Mouse (Mus musculus) G1E (cell line): ENCODE results near the gene Fam149b. TPM values are rescaled to one million over a fixed set of nuclear protein-coding genes. Genes with fewer than 3 reads are reported as not detected.
A peak's percentile ranks its signal among the peaks of the same experiment; 100 is the strongest.

Source experiments
- ATAC-seq: 2 replicates; pipeline ENCODE4 v1.8.0; 2016; ENCODE audit warnings: mild to moderate bottlenecking; ENCODE audit not compliant: insufficient number of reproducible peaks, poor library complexity, low FRiP score, severe bottlenecking; ENCODE audit errors: extremely low read depth
- DNase-seq: peaks from one replicate; pipeline ENCODE4 v3.0.0; 2012; ENCODE audit warnings: low spot score
- H3K27me3 ChIP-seq: 2 replicates; pipeline ENCODE4 v1.6.1; 2012; ENCODE audit warnings: mild to moderate bottlenecking, low read length, inconsistent platforms; ENCODE audit not compliant: insufficient read depth
- H3K36me3 ChIP-seq: replicated peaks from 2 replicates; pipeline ENCODE3; 2012; ENCODE audit warnings: mild to moderate bottlenecking, inconsistent platforms
- H3K4me1 ChIP-seq: 2 replicates; pipeline ENCODE4 v1.6.1; 2012; ENCODE audit warnings: low read depth, low read length, inconsistent platforms, mixed read lengths; ENCODE audit not compliant: insufficient read depth
- H3K4me3 ChIP-seq: 2 replicates; pipeline ENCODE4 v1.5.1; 2012; ENCODE audit warnings: low read depth, mild to moderate bottlenecking, inconsistent platforms, low read length, moderate library complexity, mixed read lengths
- H3K9me3 ChIP-seq: replicated peaks from 2 replicates; pipeline ENCODE4 v1.6.1; 2012; ENCODE audit warnings: inconsistent platforms
- CTCF ChIP-seq: IDR thresholded peaks from 2 replicates; pipeline ENCODE4 v1.5.1; 2012; ENCODE audit warnings: low read depth, low read length, inconsistent platforms, mixed read lengths
- GATA1 ChIP-seq: IDR thresholded peaks from 2 replicates; pipeline ENCODE4 v1.6.1; 2012; ENCODE audit warnings: borderline replicate concordance, low read length, inconsistent platforms, mixed read lengths
- GATA2 ChIP-seq: IDR thresholded peaks from 2 replicates; pipeline ENCODE4 v1.6.1; 2012; ENCODE audit warnings: low read depth, low read length, inconsistent platforms, borderline replicate concordance
- POLR2AphosphoS5 ChIP-seq: IDR thresholded peaks from 2 replicates; pipeline ENCODE4 v1.6.1; 2012; ENCODE audit warnings: low read depth, low read length, inconsistent platforms; ENCODE audit not compliant: insufficient replicate concordance
- TAL1 ChIP-seq: conservative IDR thresholded peaks from 2 replicates; pipeline ENCODE4 v1.6.1; 2012; ENCODE audit warnings: low read depth, low read length, inconsistent platforms, mixed read lengths
- polyA plus RNA-seq: library from polyadenylated mRNA; stranded (reverse); fragments of >175 nt; gene quantifications from 2 replicates; pipeline ENCODE4 v1.2.3, GENCODE M21; 2012
- total RNA-seq, 2 experiments: library from RNA; stranded (forward) in 1 of 2; stranded (reverse) in 1 of 2; fragments of 200-1000 nt in 1 of 2; fragments of >200 nt in 1 of 2; fragmentation: Nextera tagmentation in 1 of 2; gene quantifications; 2 replicates each; pipeline ENCODE4 v1.2.3; 2014 to 2017

The Fam149b gene
- total and polyA plus RNA-seq, 3 experiments, result 12.2 to 38.5 (median 29.9) TPM

DNA sequence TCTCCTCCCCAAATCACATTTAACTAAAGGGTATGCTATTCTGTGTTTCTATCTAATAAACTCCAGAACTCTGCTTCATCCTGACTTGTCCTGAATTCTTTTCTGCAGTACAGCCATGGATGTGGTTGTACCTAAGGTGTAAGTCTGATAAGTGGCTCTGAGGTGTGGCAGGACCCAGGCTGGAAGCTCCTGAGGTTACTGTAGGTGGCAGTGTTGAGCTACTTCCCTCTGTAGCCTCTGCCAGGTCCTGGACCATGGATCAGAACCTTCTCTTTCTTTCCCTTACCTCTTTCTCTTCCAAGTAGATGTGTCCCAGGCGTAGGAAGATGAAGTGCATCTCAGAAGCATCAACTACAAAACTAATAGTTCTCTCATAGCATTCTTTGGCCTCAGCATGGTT lies 52.1 kb downstream of the Fam149b start:
- Histone ChIP-seq H3K4me1 (peaks cover 4% of the 10 kb centered on the region; the same call in 1 of the 2 replicates), H3K27me3 (peaks cover 4% of the 10 kb centered on the region; the same call in 1 of the 2 replicates), H3K4me3 (no peak overlapping the region), H3K36me3 (no peaks in the 10 kb centered on the region), H3K9me3 (no peaks in the 10 kb centered on the region)
- peak; percentile 28 for DNase-seq
- TF ChIP-seq GATA1 (no peak), CTCF (peak; percentile 31; the same call in 1 of the 2 replicates)
- ATAC-seq, result no peak; the same call in 1 of the 2 replicates

DNA sequence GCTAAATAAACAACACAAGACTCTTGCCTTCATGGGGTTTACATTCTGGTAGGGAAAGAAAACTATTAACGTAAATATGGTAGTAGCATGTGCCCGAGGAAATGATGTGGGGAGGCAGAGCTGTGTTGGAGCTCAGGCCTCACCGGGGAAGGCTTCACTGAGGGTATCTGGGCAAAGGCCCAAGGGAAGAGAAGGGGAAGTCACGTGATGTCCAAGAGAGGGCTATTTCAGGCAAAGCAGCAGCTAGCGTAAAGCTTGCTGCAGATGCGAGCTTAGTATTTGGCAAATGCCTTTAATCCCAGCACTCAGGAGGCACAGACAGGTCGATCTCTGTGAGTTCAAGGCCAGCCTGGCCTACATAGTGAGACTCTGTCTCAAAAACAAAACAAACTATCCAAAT lies 74.3 kb downstream of the Fam149b start:
- no peak overlapping the region for H3K4me3 ChIP-seq
- no peak for ATAC-seq

DNA sequence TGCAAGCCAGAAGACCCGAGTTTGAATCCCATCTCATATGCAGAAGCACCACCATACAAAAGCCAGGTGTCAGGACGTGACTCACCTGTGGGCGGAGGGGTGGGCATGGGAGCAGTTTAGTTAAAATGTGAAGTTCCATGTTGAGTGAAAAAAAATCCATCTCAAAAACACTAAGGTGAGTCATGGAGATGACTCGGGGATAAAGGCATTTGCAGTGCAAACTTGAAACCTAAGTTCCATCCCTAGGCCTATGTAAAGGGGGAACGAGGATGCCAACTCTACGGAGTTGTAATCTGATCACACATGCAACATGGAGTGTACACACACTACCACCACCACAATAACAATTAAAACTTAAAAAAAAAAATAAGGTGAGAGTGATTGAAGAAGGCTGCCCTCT lies 75.1 kb downstream of the Fam149b start:
- 0 out of 2 replicates have a peak, but pooled peaks cover 9% of the 10 kb centered on the region for H3K27me3 ChIP-seq
- no peak overlapping the region for H3K4me3 ChIP-seq
- H3K4me1 ChIP-seq, result no peaks in the 10 kb centered on the region
- no peak for ATAC-seq
- no peaks in the 10 kb centered on the region for H3K36me3 ChIP-seq
- TF ChIP-seq TAL1 (no peak), POLR2AphosphoS5 (no peak), CTCF (no peak), GATA2 (no peak), GATA1 (no peak)
- no peak for DNase-seq
- H3K9me3 ChIP-seq, result no peaks in the 10 kb centered on the region

More for the DNA sequence above, 74.3 kb downstream of the Fam149b start:
- no peaks in the 10 kb centered on the region for H3K36me3 ChIP-seq
- DNase-seq, result no peak
- H3K4me1 ChIP-seq, result no peaks in the 10 kb centered on the region
- H3K27me3 ChIP-seq, result 0 out of 2 replicates have a peak, but pooled peaks cover 9% of the 10 kb centered on the region
- TF ChIP-seq CTCF (no peak), POLR2AphosphoS5 (no peak), TAL1 (no peak), GATA1 (no peak)
- no peaks in the 10 kb centered on the region for H3K9me3 ChIP-seq

- no peak for DNase-seq
- no peak for ATAC-seq
Observed at GRCm38 (mm10) chr14:20428593-20428992, 80.6 kb downstream of the Fam149b start.

DNA sequence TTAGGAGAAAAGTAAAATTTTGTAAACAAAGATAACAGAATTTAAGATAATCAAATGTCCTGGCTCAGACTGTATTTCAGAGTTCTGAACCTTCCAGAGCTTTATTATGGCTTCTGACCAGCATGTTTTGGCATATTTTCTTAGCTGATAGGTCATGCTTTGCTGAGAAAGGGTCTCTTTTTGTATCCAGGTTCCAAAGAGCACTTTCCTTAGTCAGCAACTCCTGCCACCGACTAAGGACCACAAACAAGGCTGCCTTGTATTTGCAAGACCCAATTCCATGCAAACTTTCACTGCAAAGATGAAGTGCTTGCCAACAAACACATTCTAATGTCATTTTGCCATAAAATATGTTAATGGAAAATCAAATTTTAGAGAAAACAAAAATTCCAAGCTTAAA lies 81.9 kb downstream of the Fam149b start:
- Histone ChIP-seq H3K4me3 (no peak overlapping the region), H3K9me3 (no peaks in the 10 kb centered on the region), H3K36me3 (no peaks in the 10 kb centered on the region), H3K27me3 (peaks cover 14% of the 10 kb centered on the region), H3K4me1 (no peaks in the 10 kb centered on the region)
- TF ChIP-seq GATA1 (no peak), TAL1 (no peak), POLR2AphosphoS5 (no peak), CTCF (no peak)
- DNase-seq, result no peak
- no peak for ATAC-seq

More at GRCm38 (mm10) chr14:20428593-20428992, 80.6 kb downstream of the Fam149b start:
- Histone ChIP-seq H3K4me1 (no peaks in the 10 kb centered on the region), H3K27me3 (peaks cover 8% of the 10 kb centered on the region), H3K9me3 (no peaks in the 10 kb centered on the region), H3K36me3 (no peaks in the 10 kb centered on the region), H3K4me3 (no peak overlapping the region)
- TF ChIP-seq GATA2, result no peak
- no peak for TF ChIP-seq CTCF
- no peak for TF ChIP-seq GATA1
- no peak for TF ChIP-seq POLR2AphosphoS5
- no peak for TF ChIP-seq TAL1

DNA sequence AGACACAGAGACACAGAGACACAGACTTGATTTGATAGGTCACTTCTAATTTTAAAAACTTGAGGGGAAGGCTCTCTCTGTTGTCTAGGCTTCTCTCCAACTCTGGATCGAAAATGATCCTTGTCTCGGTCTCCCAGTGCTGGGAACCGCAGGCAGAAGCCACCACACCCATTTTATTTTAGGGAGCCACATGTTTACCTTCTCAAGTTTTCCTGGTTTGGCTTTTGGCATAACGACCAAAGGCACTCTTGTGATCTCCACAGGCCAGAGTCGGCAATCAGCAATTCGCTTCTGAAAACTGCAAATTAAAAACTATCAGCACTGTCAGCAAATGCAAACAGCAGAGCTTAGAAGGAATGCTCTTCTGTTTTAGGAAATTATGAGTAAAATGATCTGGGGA lies 83.8 kb downstream of the Fam149b start:
- no peak for DNase-seq
- Histone ChIP-seq H3K4me1 (no peaks in the 10 kb centered on the region), H3K9me3 (no peaks in the 10 kb centered on the region), H3K27me3 (peaks cover 14% of the 10 kb centered on the region), H3K4me3 (no peak overlapping the region), H3K36me3 (no peaks in the 10 kb centered on the region)
- TF ChIP-seq GATA1, result no peak
- no peak for TF ChIP-seq CTCF
- TF ChIP-seq POLR2AphosphoS5, result no peak
- TF ChIP-seq GATA2, result no peak
- no peak for ATAC-seq

DNA sequence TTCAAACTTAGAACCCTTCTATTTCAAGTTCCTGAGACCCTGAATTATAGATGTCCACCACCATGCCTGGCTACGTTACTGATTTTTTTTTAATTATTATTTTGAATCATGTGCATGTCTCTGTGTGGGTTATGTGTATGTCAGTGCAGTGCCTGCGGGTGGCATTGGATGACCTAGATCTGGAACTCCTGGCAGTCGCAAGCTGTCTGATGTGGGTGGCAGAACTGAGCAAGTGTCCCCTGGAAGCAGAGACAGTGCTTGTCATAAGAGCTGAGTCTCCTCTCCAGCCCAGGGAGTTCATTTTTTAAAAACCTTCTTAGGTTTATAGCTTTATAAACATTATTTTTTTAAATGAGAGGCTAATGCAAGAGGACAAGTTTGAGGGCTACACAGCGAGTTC lies 84.5 kb downstream of the Fam149b start:
- no peak for ATAC-seq
- peaks cover 15% of the 10 kb centered on the region for H3K27me3 ChIP-seq
- no peaks in the 10 kb centered on the region for H3K36me3 ChIP-seq
- no peak for DNase-seq
- H3K4me1 ChIP-seq, result no peaks in the 10 kb centered on the region
- H3K9me3 ChIP-seq, result no peaks in the 10 kb centered on the region
- no peak overlapping the region for H3K4me3 ChIP-seq
- TF ChIP-seq GATA1, result no peak
- no peak for TF ChIP-seq TAL1
- TF ChIP-seq POLR2AphosphoS5, result no peak
- TF ChIP-seq GATA2, result no peak
- no peak for TF ChIP-seq CTCF
